Mouse (Mus musculus) liver, adult 2 months (tissue): ENCODE measurements around the gene Med12.

ENCODE experiments used
- CTCF ChIP-seq: fragments of 200-500 bp; IDR thresholded peaks from 2 replicates; pipeline ENCODE4 v1.5.1; 2011; ENCODE audit warnings: low read depth, low read length, control low read depth
- POLR2A ChIP-seq: fragments of 200-500 bp; IDR thresholded peaks from 2 replicates; pipeline ENCODE4 v1.6.1; 2011; ENCODE audit warnings: low read length, control low read depth; ENCODE audit not compliant: insufficient read depth; ENCODE audit errors: extremely low read depth

GRCm38 (mm10) chrX:101285534-101285933 is 11.7 kb downstream of the Med12 start:
- peak; percentile 79 for TF ChIP-seq CTCF
- no peak for TF ChIP-seq POLR2A
